Mouse (Mus musculus) embryonic fibroblast, embryonic 13.5 days (primary cell): ENCODE data around the gene Pitpnc1.

Experiments used
- CTCF ChIP-seq: IDR thresholded peaks from 2 replicates; pipeline ENCODE4 v1.5.1; 2011; ENCODE audit warnings: mild to moderate bottlenecking, control low read depth, low read length, moderate library complexity, borderline replicate concordance; ENCODE audit not compliant: insufficient read depth
- POLR2A ChIP-seq: IDR thresholded peaks from 2 replicates; pipeline ENCODE4 v1.6.1; 2011; ENCODE audit warnings: low read depth, mild to moderate bottlenecking, control low read depth, low read length, moderate library complexity

GRCm38 (mm10) chr11:107465041-107465440 lies 5.5 kb downstream of the Pitpnc1 start:
- TF ChIP-seq CTCF = no peak
- TF ChIP-seq POLR2A = no peak
